In the genomic region with DNA sequence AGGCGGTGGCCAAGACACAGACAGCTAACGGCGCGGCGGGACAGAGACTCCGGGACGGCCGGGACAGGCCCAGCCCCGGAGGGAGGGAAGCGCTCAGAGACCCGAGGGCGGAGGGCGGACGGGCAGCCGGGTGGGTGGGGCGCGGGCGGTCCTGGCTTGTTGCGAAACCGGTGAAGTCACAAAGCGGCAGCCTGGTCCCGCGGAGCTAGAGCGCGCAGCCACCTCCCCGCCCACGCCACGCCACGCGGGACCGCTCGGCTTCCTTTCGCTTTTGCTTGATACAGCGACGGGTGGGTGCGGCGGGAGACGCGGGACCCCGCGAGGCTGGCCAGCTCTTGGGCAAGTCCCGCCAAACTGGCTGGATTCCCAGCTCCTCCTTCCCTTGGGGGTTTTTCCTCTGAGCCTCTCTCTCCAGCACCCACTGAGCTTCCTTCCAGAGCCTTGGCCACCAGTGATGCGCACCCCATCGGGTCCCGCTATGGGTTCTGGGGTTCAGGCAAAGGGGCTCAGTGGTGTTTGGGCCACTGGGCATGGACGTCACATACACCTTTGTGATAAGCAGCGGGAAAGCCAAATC, we compare ENCODE assay signal across 8 mouse cellular contexts. TPM values are rescaled to one million over a fixed set of nuclear protein-coding genes. Genes with fewer than 3 reads are reported as not detected.
DNase-seq lines count a peak whose midpoint lies in the region; ATAC-seq and TF ChIP-seq lines count a peak whose summit lies in the region.

No protein-coding gene starts in this region.

- peak overlapping the region; percentile 91 for H3K4me2 ChIP-seq in embryonic facial prominence, embryonic 14.5 days (ENCODE audit: low read depth, low read length)
- peak overlapping the region; percentile 89 for H3K4me2 ChIP-seq in heart, embryonic 14.5 days (ENCODE audit: low read length)
- peak overlapping the region; percentile 85 for H3K4me2 ChIP-seq in kidney, postnatal 0 days (ENCODE audit: low read length)
- H3K4me2 ChIP-seq in liver, embryonic 13.5 days, result peak overlapping the region; percentile 71

- ATAC-seq in embryonic facial prominence, embryonic 14.5 days (ENCODE audit: low read depth), result peak; percentile 80
- ATAC-seq in heart, embryonic 14.5 days (ENCODE audit: insufficient number of reproducible peaks, insufficient read depth, low FRiP score, low read depth), result peak; percentile 69
- peak; percentile 80 for ATAC-seq in kidney, postnatal 0 days (replicated peaks; ENCODE audit: low FRiP score, low read depth)
- peak; percentile 80 for ATAC-seq in liver, embryonic 13.5 days (ENCODE audit: low read depth)

- peak overlapping the region; percentile 74 for H3K9ac ChIP-seq in embryonic facial prominence, embryonic 14.5 days (ENCODE audit: low read depth, low read length)
- H3K9ac ChIP-seq in heart, embryonic 14.5 days (ENCODE audit: low read length), result peak overlapping the region; percentile 75
- peak overlapping the region; percentile 63 for H3K9ac ChIP-seq in kidney, postnatal 0 days (ENCODE audit: low read depth, low read length)
- H3K9ac ChIP-seq in liver, embryonic 13.5 days, result peak overlapping the region; percentile 59

- H3K9me3 ChIP-seq in embryonic facial prominence, embryonic 14.5 days (ENCODE audit: control insufficient read depth, low read length), result 0 out of 2 replicates have a peak, but pooled peaks cover 7% of the 10 kb centered on the region
- no peaks in the 10 kb centered on the region for H3K9me3 ChIP-seq in heart, embryonic 14.5 days (ENCODE audit: control insufficient read depth, low read length)
- H3K9me3 ChIP-seq in kidney, postnatal 0 days (replicated peaks; ENCODE audit: low read length), result no peaks in the 10 kb centered on the region; the same call in 1 of the 2 replicates
- H3K9me3 ChIP-seq in liver, embryonic 13.5 days (replicated peaks), result no peaks in the 10 kb centered on the region

- H3K4me3 ChIP-seq in embryonic facial prominence, embryonic 14.5 days (ENCODE audit: low read depth, low read length), result peak overlapping the region; percentile 59
- H3K4me3 ChIP-seq in heart, embryonic 14.5 days (ENCODE audit: control insufficient read depth in 1 of 2, insufficient read depth in 1 of 2, low read depth in 1 of 2, low read length in 2 of 2), result peak overlapping the region; percentile 68 to 78
- H3K4me3 ChIP-seq in kidney, postnatal 0 days (replicated peaks; ENCODE audit: low read depth, low read length), result peak overlapping the region; percentile 56
- H3K4me3 ChIP-seq in liver, embryonic 13.5 days (replicated peaks), result peak overlapping the region; percentile 59

- no peaks in the 10 kb centered on the region for H3K4me1 ChIP-seq in embryonic facial prominence, embryonic 14.5 days (ENCODE audit: control insufficient read depth, insufficient read depth, low read length)
- peaks cover 3% of the 10 kb centered on the region in 2 experiments; a peak in 1 of 4 replicates for H3K4me1 ChIP-seq in heart, embryonic 14.5 days (ENCODE audit: control insufficient read depth in 2 of 2, insufficient read depth in 2 of 2, low read length in 2 of 2)
- no peaks in the 10 kb centered on the region for H3K4me1 ChIP-seq in kidney, postnatal 0 days (replicated peaks; ENCODE audit: insufficient read depth, low read length)
- H3K4me1 ChIP-seq in liver, embryonic 13.5 days (replicated peaks), result peaks cover 9% of the 10 kb centered on the region; the same call in 1 of the 2 replicates

- peak; percentile 10 for DNase-seq in cerebellum, adult 9-11 months
- DNase-seq in cerebellum, adult 11-12 months, result no peak
- DNase-seq in embryonic facial prominence, embryonic 14.5 days (ENCODE audit: low spot score), result peak; percentile 73
- DNase-seq in kidney, postnatal 0 days (ENCODE audit: low spot score), result peak; percentile 67
- DNase-seq in liver, embryonic 13.5 days, result peak; percentile 22
- peak; percentile 71 for DNase-seq in naive thymus-derived CD4-positive, alpha-beta T cell, adult 2 months (ENCODE audit: low read depth)
- peak; percentile 78 for DNase-seq in splenic B cell, adult 2 months (ENCODE audit: low read depth, low spot score)

- no peak overlapping the region for H3K27ac ChIP-seq in embryonic facial prominence, embryonic 14.5 days (replicated peaks; ENCODE audit: low read depth, low read length)
- no peak overlapping the region for H3K27ac ChIP-seq in heart, embryonic 14.5 days (replicated peaks in 1 of 2; ENCODE audit: control insufficient read depth in 1 of 2, insufficient read depth in 1 of 2, low read depth in 2 of 2, low read length in 2 of 2)
- no peak overlapping the region for H3K27ac ChIP-seq in kidney, postnatal 0 days
- no peak overlapping the region for H3K27ac ChIP-seq in liver, embryonic 13.5 days

- no peaks in the 10 kb centered on the region for H3K36me3 ChIP-seq in embryonic facial prominence, embryonic 14.5 days (ENCODE audit: control insufficient read depth, insufficient read depth, low read length)
- H3K36me3 ChIP-seq in heart, embryonic 14.5 days (ENCODE audit: control insufficient read depth, insufficient read depth, low read length), result no peaks in the 10 kb centered on the region
- H3K36me3 ChIP-seq in kidney, postnatal 0 days (ENCODE audit: insufficient read depth, low read length), result no peaks in the 10 kb centered on the region
- H3K36me3 ChIP-seq in liver, embryonic 13.5 days, result no peaks in the 10 kb centered on the region
- no peaks in the 10 kb centered on the region for H3K36me3 ChIP-seq in splenic B cell, adult 2 months (ENCODE audit: control insufficient read depth, insufficient read depth, low read length, poor library complexity, severe bottlenecking)

- 4% methylated on average over 14 of the region's 47 CpGs for WGBS in embryonic facial prominence, embryonic 14.5 days
- 2% methylated on average over 34 of the region's 47 CpGs for WGBS in heart, embryonic 14.5 days
- WGBS in kidney, postnatal 0 days, result 3% methylated on average over 45 of the region's 47 CpGs
- WGBS in liver, embryonic 13.5 days (ENCODE audit: insufficient replicate concordance), result 2% methylated on average over 47 of the region's 47 CpGs

- no peak for TF ChIP-seq CTCF in kidney, postnatal 0 days (IDR thresholded peaks at IDR 0.05; ENCODE audit: low read depth)

- H3K27me3 ChIP-seq in embryonic facial prominence, embryonic 14.5 days (replicated peaks; ENCODE audit: control insufficient read depth, insufficient read depth, low read length), result no peaks in the 10 kb centered on the region
- peaks cover 3% of the 10 kb centered on the region; the same call in 1 of the 2 replicates for H3K27me3 ChIP-seq in heart, embryonic 14.5 days (ENCODE audit: control insufficient read depth, insufficient read depth, low read length)
- no peaks in the 10 kb centered on the region for H3K27me3 ChIP-seq in kidney, postnatal 0 days (ENCODE audit: insufficient read depth, low read length)
- H3K27me3 ChIP-seq in liver, embryonic 13.5 days, result peaks cover 23% of the 10 kb centered on the region
- no peaks in the 10 kb centered on the region for H3K27me3 ChIP-seq in splenic B cell, adult 2 months (ENCODE audit: control insufficient read depth, insufficient read depth, low read length, poor library complexity, severe bottlenecking)

RNA-seq across cellular contexts. Expression of gene Dram1, which starts 21.8 kb away (rescaled TPM):
- polyA plus RNA-seq in embryonic facial prominence, embryonic 14.5 days (2014; fragmentation: Nextera tagmentation; extraction: Ambion mirVana), result 4.9 and 5.7 TPM in 2 replicates
- 0.74 and 1.6 TPM in 2 replicates for polyA plus RNA-seq in heart, embryonic 14.5 days (2014; fragmentation: Nextera tagmentation; extraction: Ambion mirVana)
- 5.6 and 5.9 TPM in 2 replicates for polyA plus RNA-seq in kidney, postnatal 0 days (2015; fragmentation: Nextera tagmentation; extraction: Ambion mirVana)
- polyA plus RNA-seq in liver, embryonic 13.5 days (2015; fragmentation: Nextera tagmentation; extraction: Ambion mirVana), result 0.77 and 1.00 TPM in 2 replicates

RNA-seq across cellular contexts. Expression of gene Gnptab, which starts 21.9 kb away (rescaled TPM):
- polyA plus RNA-seq in embryonic facial prominence, embryonic 14.5 days (2014; fragmentation: Nextera tagmentation; extraction: Ambion mirVana), result 9.2 and 9.4 TPM in 2 replicates
- polyA plus RNA-seq in heart, embryonic 14.5 days (2014; fragmentation: Nextera tagmentation; extraction: Ambion mirVana), result 8.7 and 9.4 TPM in 2 replicates
- 9.0 and 10.2 TPM in 2 replicates for polyA plus RNA-seq in kidney, postnatal 0 days (2015; fragmentation: Nextera tagmentation; extraction: Ambion mirVana)
- 4.0 and 5.3 TPM in 2 replicates for polyA plus RNA-seq in liver, embryonic 13.5 days (2015; fragmentation: Nextera tagmentation; extraction: Ambion mirVana)
